Mouse (Mus musculus) right cerebral cortex, postnatal 36 days (tissue): Measurements from ENCODE around the gene Itgae.

Experiments used
- DNase-seq, 2 experiments: peaks; one replicate each; pipeline ENCODE4 v3.0.0; 2022; ENCODE audit warnings: low spot score in 2 of 2, mixed read lengths in 1 of 2

The Itgae gene

DNA sequence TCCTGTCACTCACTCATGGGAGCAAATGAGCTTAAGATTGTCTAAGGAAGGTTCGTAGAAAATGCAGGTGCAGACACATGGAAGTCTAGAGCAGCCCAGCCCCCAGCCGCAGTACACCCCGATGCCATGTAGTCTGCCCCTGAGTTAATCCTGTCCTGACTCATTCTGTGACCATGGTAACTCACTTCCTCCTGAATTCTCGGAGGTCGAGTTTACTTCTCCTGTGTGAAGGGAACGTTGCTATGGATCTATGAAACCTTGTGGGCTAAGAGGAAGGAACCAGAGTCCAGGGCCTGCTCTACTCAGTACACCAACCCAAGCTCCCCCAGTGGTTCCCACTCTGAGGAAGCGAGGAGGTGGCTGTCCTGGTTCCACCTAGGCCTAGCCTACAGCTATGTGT, 2.5 kb downstream of the Itgae start:
- DNase-seq = no peak

DNA sequence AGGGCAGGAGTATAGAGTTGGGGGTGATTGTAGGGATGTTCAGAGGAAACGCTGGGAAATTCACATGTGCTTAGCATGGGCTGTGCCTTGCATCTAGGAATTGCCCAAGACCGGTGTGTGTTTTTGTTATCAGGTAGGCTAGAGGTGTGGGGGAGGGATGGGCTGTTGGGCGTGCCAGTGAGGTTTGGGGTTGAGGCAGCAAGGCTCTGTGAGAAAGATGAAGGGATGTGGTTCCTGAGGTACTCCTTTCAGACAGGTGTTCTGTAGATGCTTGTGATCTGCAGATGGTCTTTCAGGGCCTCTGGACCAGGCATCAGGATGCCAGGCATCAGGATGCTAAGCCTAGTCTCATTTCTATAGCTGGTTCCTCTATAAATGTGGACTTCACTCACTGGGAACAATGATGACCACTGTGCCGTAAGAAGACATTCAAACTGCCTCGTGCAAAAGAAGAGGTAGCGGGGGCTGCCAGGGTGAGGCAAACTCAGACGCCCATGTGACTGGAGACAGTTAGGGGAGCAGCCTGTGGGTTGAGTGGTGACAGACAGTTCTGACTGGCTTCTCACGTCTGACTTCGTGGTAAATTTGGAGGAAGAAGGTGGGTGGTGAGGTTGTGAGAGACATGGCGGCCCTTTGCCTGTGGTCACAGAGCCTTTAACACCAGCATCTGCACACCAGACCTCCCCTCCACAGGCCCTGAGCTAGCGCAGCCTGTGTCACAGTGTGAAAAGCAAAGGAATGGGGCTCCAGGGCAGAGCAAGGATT, 4.0 kb downstream of the Itgae start:
- no peak for DNase-seq

DNA sequence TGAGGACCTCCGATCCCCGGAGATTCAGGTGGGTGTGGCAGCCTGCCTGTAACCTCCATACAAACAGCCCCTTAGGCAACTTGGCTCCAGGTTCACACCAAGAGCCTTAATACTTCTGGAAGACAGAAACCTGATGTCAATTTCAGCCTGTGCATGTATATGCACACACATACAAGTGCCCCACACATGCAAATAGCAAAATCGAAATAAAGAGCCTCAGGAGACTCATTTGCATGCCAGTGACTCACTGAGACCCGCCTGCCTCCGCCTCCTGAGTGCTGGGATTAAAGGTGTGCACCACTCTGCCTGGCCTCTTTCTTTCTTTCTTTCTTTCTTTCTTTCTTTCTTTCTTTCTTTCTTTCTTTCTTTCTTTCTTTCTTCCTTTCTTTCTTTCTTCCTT, 8.5 kb downstream of the Itgae start:
- no peak for DNase-seq

DNA sequence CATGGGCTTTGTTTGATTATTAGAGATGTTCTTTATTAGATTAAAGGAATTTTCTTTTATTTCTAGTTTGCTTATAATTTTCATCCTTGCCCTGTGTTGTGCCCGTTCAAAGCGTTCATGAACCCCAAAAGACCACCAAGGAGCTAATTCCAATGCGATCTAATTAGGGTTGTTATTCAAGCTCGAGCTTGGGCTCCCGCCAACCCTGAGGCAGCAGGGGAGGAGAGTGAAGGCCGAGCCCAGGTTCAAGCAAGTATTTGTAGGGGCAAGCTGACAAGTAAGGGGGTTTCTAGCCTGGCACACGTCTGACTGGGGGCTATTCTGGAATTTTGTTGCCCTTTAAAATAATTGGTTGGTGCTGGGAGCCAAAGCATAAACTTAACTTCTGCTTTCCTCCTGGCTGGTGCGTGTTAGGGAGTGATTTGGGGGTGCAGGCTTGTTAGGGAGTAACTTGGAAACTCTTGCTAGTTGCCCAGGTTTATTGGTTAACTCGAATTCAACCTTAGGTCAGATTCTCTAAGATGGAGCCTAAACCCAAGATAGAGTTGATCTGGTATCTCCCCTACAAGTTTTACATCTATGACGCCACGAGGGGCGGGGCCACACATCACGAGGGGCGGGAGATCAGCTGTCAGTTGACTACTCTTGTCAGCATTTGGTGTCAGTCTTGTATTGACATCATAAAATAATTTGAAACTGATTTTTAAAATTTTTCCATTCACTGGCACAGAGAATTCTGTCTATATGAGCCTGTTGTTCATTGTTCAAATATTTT, 9.8 kb downstream of the Itgae start:
- DNase-seq = no peak

DNA sequence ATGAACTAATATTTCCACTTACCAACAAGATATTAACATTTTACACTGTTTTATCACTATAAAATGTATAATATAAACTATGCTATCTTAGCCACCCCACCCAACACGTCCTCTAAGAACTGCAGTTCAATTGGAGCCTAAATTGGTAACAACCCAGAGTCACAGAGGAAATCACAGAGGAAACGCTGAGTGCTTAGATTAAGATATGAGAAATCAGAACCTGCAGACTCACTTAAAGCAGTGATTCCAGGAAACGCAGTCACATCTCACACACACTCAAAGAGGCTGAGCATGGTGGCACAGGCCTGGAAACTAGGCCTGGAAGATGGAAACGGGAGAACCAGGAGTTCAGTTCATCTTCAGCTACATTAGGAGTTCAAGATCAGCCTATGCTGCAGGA, 10.9 kb downstream of the Itgae start:
- DNase-seq = no peak

DNA sequence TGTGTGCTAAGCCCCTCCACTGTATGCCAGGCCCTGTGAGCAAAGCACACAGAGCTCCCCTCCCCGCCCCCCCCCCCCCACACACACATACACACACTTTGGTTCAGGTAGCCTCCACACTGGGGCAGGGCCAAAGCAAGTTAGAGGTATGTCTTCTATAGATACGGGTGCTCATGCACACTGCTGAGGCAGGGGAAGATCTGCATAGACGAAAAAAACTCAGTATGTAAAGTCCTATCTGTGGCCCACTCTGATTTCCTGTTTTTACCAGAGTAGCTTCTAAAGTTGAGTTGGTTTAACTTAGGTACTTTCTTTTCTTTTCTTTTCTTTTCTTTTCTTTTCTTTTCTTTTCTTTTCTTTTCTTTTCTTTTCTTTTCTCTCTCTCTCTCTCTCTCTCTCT, 14.9 kb downstream of the Itgae start:
- DNase-seq = no peak

DNA sequence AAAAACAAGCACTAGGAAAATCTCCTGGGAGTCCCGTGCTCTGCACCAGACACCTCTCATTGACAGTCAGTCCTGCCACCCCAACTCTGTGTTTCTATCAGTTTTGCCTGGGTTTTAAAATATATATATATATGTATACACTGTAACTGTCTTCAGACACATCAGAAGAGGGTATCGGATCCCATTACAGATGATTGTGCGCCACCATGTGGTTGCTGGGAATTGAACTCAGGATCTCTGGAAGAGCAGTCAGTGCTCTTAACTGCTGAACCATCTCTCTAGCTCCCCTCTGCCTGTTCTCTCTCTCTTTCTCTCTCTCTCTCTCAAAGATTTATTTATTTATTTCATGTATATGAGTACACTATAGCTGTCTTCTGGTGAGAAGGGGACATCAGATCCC, 17.0 kb downstream of the Itgae start:
- peak; percentile 36 to 62 for DNase-seq

DNA sequence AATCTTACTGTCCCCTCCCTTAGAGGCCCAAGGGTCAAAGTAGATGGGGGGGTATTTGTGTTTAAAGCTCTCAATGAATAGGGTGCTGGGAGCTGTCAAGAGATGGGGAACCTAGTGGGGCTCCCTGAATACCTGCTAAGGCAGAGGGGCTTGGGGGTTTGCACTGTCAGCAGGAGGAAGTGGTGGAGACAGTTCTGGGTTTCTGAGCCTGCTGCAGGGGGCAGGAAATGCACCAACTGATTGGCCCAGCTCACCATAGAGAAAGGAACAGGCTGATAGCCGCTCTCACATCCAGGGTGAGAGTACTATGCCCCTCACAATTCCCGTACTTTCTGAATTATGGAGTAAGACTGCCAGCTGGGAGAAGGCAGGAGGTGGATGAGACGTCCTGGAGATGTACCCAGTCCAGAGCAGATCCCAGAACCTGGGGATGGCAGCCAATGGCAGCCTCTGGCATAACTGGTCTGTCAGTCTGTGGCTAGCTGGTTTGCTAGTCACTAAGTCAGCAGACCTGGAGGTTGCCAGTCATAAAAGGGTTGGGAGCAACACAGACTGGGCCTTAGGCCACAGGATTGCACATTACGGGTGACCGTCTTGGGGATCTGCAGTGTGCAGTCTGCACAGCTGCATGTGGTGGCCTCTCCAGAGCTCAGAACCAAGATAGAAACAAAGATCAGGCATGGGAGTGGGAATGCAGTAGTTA, 18.0 kb downstream of the Itgae start:
- no peak for DNase-seq

DNA sequence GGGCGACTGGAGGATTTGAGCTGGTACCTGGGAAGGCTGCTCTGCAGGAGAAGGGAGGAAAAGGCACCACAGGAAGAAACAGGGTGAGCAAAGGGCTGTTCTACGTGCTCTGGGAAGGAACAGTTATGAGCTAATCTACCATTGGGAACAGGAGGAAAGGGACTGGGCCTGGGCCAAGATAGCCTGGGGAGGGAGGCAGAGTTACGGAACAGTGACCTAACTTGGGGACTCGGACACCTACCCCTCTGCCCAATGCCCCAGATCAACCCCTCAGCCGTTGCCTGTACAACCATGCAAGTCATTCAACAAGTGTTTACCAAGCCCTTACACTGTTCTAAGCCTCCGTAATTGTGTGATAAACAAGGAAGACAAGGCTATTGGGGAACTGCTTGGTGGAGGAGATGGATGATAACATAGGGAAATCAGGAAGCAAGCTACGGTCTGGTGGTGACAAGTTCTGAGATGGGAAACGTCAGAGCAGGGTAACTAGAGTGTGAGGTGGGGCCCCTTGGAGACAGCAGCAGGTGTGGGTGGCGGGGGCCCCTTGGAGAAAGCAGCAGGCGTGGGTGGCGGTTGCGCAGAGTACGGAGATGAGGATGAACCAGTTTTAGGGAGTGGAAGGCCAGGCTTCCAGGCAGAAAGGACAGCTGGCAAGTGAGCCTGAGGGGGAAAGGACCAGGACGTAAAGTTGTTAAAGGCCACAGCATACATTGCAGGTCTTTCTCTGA, 18.7 kb downstream of the Itgae start:
- no peak for DNase-seq

DNA sequence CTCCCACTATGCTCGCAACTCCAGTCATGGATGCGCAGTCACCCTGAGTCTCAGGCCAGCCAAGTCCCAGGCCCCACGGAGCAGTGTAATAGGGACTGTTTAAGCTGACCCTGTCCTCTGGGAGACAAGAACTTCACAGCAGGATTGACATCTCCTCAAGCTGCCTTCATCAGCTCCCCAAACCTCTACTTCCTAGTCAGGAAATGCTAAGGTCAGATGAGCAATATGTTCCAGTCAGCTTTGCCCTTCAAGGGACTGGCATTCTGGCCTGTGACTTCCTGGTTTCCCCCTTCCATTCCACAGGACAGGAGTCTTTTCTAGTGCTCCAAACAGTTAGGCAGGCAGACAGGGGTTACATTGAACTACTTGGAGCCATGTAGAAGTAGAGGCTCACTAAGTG, 19.6 kb downstream of the Itgae start:
- DNase-seq = no peak

DNA sequence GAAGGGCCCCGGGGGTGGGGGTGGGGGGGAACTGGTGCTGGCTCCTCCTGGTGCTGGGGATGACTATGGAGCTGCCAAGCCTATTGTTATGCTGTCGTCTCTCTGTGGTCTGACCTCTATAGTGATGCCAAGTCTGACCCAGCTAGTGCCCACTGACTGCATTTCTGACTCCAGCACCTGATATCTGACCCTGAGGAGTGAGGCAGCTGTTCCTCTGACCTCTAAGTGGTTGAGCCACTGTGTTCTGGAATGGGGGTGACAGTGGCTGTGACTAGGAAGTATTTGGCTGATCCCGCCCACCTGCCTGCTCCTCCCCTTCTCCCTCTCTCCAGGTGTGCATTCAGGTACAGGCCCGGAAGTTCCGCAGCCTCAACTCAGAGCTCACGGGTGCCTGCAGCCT, 21.0 kb downstream of the Itgae start:
- DNase-seq = no peak

DNA sequence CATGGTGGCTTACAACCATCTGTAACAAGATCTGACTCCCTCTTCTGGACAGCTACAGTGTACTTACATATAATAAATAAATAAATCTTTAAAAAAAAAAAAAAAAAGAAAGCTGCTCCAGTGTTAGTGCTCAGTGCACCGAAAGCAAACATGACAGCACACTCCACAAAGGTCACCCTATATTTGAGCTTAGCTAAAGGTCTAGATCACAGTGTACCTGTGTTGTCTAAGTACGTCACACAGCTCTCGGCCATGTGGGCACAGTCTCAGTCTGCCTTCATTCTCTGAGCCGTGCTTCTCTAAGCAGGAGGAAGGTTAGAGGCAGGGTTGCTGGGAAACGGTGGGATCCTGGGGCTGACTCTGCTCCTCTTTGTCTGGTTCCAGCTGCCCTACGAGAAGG, 36.1 kb downstream of the Itgae start:
- DNase-seq = no peak

DNA sequence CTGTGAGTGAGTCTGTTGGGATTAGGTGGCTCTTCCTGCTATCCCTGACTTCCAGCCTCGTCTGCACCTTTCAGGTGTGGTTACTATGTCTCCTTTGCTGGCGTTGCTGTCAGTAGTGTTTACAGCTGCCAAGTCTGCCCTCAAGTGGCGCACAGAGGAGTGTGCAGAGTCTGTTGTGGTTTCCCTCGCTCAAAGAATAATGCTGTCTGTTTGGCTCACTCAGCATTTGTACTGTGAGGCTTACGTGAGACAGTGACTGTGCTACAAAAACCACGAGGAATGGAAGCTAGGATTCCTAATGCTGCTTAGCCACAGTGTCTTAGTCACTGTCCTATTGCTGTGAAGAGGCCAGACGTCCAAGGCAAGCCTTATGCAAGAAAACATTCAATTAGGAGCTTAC, 40.6 kb downstream of the Itgae start:
- peak in 1 of 2 experiments; percentile 13 for DNase-seq

DNA sequence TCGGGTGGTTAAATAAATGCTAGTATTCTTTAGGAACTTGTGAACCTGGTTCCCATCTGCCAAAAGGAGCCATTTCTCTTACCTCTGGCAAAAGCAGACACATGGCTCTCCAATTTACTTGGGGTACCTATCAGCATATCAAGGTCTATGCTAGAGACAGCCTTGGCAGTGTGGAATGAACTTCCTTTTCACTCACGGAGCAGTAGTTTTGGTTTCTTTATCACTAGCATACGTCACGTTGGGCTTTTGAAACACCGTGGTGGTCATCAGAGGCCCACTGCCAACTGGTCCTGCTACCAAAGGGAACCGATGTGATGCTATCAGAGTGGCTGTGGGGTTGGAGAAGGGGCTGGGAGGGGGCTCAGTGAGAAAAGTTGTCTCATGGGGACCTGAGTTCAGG, 42.6 kb downstream of the Itgae start:
- no peak for DNase-seq

DNA sequence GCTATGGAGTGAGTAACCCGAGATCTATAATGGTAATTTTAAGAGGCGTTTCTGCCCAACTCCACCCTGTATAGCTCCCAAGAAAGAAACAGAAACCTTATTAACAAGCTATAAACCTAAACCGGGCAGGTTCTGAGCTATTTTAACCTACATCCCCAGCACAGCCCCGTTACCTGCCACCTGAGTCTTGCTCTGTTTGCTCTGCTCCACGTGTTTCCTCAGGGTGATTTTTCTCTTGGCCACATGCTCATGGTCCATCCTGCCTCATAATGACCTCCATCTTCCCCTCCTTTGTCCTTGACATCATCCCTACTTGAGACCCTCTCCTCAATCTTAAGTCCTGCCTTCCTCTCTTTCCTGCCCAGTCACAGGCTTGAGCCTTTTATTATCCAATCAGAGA, 43.8 kb downstream of the Itgae start:
- no peak for DNase-seq

DNA sequence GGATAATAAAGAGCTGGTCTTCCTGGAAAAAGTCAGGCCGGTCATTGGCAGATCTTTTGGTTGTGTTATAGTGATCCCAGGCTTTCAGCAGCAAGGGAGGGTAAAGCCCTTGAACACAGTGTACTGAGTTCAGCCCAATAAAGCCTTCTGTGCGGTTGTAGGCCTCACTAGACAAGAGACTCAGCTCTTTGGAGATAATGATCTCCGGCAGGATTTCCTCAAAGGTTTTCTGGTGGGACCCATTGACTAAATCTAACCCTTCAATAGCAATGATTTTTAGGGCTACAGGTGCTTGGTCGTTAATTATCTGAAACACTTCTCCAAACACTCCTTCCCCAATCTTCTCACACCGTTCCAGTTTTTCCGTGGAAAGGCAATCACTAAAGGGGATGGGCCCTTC, 46.2 kb downstream of the Itgae start:
- no peak for DNase-seq

DNA sequence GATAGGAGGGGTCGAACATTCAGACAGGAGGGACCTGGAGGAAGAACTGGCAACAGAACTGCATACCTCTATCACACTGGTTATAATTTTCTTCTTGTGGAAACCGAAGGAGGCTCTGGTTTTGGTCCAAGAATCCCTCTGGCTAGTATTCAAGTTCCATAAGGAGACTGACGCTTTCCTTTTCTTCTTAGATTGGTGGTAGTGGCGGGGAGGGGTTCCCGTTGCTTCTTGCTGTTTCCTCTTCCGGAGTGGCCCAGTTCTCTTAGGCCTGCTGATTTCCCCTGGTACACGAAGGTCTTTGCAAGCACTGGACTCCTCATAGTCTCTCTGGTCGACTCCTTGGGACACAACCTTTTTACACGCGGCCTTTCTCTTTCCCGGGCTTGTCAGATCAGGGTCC, 46.7 kb downstream of the Itgae start:
- DNase-seq = no peak

DNA sequence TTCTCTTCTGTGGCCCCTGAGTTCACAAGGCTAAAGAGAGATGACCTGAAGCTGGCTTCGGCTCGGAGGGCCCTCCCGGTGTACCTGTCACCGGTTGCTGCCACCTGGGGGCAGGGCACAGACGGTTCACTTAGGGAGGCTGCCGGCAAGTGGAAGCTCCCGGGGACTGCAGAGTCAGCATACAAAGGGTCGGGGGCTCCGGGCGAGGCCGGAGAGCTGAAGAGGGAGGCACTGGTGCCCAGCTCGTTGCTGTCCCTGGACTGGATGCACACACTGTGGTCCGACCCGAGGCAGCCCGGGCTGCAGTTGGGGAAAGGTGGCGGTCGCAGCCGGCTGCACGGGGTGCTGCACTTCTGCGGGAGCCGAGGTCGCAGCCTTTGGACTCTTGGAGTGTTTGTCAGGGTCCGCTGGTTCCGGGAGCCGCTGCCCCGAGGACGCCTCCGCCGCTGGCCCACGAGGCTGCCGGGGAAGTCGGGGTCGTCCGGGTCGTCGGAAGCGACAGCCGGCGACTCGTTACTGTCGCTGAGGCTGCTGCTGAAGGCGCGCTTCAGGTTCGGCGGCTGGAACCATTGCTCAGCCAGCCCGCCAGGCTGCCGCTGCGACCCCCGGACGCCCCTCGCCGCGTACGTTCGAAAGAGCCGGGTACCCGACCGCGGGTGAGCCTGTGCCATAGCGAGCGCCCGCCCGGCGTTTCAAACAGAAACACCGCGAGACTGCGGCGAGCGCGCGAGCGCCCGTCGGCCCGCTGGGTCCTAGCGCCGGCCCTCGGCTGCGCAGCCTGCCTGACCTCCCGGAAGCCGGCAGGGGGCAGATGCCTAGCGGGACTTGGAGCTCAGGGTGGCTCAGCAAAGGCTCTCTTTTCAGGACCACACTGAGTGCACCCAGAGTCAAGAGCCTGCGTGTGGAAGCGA, 47.5 kb downstream of the Itgae start, which contains the start of gene Haspin:
TSS of gene Haspin (minus strand) at position 704 of the 911 bp plus-strand sequence.
- DNase-seq = peak; percentile 63 to 77

DNA sequence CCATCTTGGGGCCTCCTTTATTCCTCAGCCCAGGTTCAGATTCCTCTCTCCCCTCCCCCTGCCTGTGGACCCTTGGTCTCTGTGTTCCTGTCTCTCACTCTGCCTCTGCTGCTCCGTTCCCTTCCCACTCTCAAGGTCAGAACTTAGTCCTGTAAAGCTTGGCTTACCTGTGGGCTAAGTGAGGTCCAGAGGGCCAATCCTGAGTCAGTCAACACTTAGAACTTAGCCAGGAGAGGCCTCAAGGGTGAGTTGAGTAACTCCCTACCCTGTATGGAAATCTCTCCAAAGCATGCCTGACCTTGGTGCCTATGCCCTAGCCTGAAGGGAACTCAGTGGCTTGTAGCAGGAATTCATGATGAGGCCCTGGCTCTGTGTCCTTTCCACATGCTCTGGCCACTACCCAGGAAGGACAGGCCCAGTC, 53.9 kb downstream of the Itgae start:
- no peak for DNase-seq

DNA sequence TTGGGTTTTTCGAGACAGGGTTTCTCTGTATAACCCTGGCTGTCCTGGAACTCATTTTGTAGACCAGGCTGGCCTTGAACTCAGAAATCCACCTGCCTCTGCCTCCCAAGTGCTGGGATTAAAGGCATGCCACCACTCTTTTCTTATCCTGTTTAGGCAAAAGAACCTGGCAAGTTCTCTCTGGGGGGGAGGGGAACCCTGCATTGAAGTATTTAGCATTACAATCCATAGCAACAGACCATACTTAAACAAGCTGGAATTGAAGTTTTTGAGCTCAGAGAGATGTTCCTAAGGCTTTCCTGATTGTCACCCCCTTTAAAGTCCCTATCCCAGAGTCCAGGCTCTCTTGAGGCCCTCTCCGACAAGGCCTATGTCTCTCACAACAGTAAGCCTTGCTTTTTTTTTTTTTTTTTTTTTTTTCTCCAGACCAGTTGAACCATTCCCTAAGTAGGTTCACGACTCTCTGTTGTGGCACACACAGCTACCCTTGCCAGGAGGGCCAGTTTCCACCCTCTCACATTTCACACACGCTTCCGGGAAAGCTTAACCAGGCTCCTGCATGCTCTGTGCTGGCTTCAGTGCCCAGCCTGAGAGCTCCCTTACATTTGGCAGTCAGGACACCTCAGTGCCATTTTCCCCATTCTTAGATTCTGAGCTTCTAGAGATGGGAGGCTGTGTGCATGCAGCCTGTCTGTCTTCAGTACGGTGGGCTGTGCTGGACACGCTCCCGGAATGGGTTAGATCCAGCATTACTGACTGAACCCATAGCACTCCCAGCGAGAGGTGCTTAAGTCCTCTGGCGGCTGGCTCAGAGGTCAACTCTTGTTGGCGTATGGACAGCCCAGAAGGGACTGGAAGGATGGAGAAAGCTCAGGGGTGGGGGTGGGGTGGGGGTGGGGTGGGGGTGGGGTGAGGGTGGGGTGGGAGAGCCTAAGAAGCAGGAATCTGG, 55.9 kb downstream of the Itgae start:
- DNase-seq = no peak
